Mouse (Mus musculus) forebrain, postnatal 0 days (tissue): Measurements from ENCODE around the gene 4930470P17Rik. TPM values are rescaled to one million over a fixed set of nuclear protein-coding genes. Genes with fewer than 3 reads are reported as not detected.
"Not testable (repeated sequence)": the region's sequence is repeated elsewhere in the genome, so short reads cannot be mapped to it uniquely, and the experiment has no call there.

ENCODE experiments used
- ATAC-seq: fragments of 200-750 bp; cut with Nextera tagmentation; 2 replicates; pipeline ENCODE4 v1.8.0; 2017; ENCODE audit warnings: mild to moderate bottlenecking, moderate library complexity
- DNase-seq: peaks from one replicate; pipeline ENCODE4 v3.0.0-alpha.2; 2015
- H3K27ac ChIP-seq: fragments of 300-500 bp; sonication (generic); 2 replicates; pipeline ENCODE4 v1.5.1; 2014; ENCODE audit warnings: low read depth, mild to moderate bottlenecking, antibody characterized with exemption, low read length, moderate library complexity, mixed read lengths
- H3K27me3 ChIP-seq: fragments of 300-500 bp; sonication (generic); 2 replicates; pipeline ENCODE4 v1.6.1; 2014; ENCODE audit warnings: mild to moderate bottlenecking, low read length, mixed read lengths; ENCODE audit not compliant: insufficient read depth
- H3K36me3 ChIP-seq: fragments of 300-500 bp; sonication (generic); 2 replicates; pipeline ENCODE4 v1.6.1; 2014; ENCODE audit warnings: mild to moderate bottlenecking, moderate library complexity; ENCODE audit not compliant: insufficient read depth
- H3K4me1 ChIP-seq: fragments of 300-500 bp; sonication (generic); 2 replicates; pipeline ENCODE4 v1.6.1; 2014; ENCODE audit warnings: antibody characterized with exemption; ENCODE audit not compliant: insufficient read depth
- H3K4me2 ChIP-seq: fragments of 300-500 bp; sonication (generic); 2 replicates; pipeline ENCODE4 v1.6.1; 2014; ENCODE audit warnings: low read depth, mild to moderate bottlenecking, moderate library complexity
- H3K4me3 ChIP-seq: fragments of 300-500 bp; sonication (generic); 2 replicates; pipeline ENCODE4 v1.5.1; 2014; ENCODE audit warnings: low read depth, low read length, mixed read lengths
- H3K9ac ChIP-seq: fragments of 300-500 bp; sonication (generic); 2 replicates; pipeline ENCODE4 v1.6.1; 2014; ENCODE audit warnings: mild to moderate bottlenecking
- H3K9me3 ChIP-seq: fragments of 300-500 bp; sonication (generic); 2 replicates; pipeline ENCODE4 v1.6.1; 2016; ENCODE audit warnings: low read length
- CTCF ChIP-seq: sonication (generic); IDR thresholded peaks from 2 replicates; pipeline ENCODE4 v1.5.1; 2016; ENCODE audit warnings: antibody characterized with exemption, control low read depth, low read depth
- WGBS: fragments of 180-500 bp; shearing (Covaris S2); extraction: QIAGEN DNeasy Blood & Tissue Kit; methylation state at CpG from one replicate; pipeline ENCODE4 v1.1.7; 2014; 5-methylcytosine and 5-hydroxymethylcytosine counted together
- polyA plus RNA-seq: library from polyadenylated mRNA; unstranded; fragments of >200 nt; fragmentation: Nextera tagmentation; extraction: Ambion mirVana; gene quantifications from 2 replicates; pipeline ENCODE4 v1.2.1, GENCODE M21; 2015
- total RNA-seq: library from RNA; depleted of rRNA; stranded (reverse); fragments of >200 nt; gene quantifications from 2 replicates; pipeline ENCODE4 v1.2.3, GENCODE M21; 2014

Gene 4930470P17Rik
- total and polyA plus RNA-seq, 2 experiments from 2014 or later: 0.11 TPM; not detected in 1

- no peak for TF ChIP-seq CTCF
- Histone ChIP-seq H3K4me1 (no peaks in the 10 kb centered on the region), H3K36me3 (no peaks in the 10 kb centered on the region), H3K9me3 (no peaks in the 10 kb centered on the region), H3K4me3 (no peak overlapping the region), H3K27ac (peak overlapping the region; percentile 50; the same call in 1 of the 2 replicates), H3K4me2 (peak overlapping the region; percentile 18), H3K9ac (no peak overlapping the region), H3K27me3 (no peaks in the 10 kb centered on the region)
- WGBS: 33% methylated on average over 12 of the region's 12 CpGs
- DNase-seq (peak; percentile 64), ATAC-seq (peak; percentile 75)
Observed at GRCm38 (mm10) chr2:170618862-170619492, 17.2 kb upstream of the 4930470P17Rik start.

- ATAC-seq, H3K4me1 ChIP-seq, H3K9ac ChIP-seq, H3K4me3 ChIP-seq, H3K4me2 ChIP-seq, H3K9me3 ChIP-seq, H3K27me3 ChIP-seq, H3K27ac ChIP-seq, DNase-seq, H3K36me3 ChIP-seq: not testable (repeated sequence)
- WGBS: 82% methylated on average over 5 of the region's 5 CpGs
- TF ChIP-seq CTCF: 0 out of 2 replicates have a peak, but pooled peaks have one; percentile 22
Observed at GRCm38 (mm10) chr2:170611794-170612193, 10.0 kb upstream of the 4930470P17Rik start.

GRCm38 (mm10) chr2:170601171-170601570, 646 bp downstream of the 4930470P17Rik start:
- no peaks in the 10 kb centered on the region for H3K4me1 ChIP-seq
- H3K27ac ChIP-seq: no peak overlapping the region
- no peaks in the 10 kb centered on the region for H3K36me3 ChIP-seq
- no peak overlapping the region for H3K4me3 ChIP-seq
- TF ChIP-seq CTCF: no peak
- WGBS: 85% methylated on average over 5 of the region's 5 CpGs
- H3K27me3 ChIP-seq: no peaks in the 10 kb centered on the region
- no peak for ATAC-seq
- H3K9me3 ChIP-seq: no peaks in the 10 kb centered on the region
- no peak overlapping the region for H3K9ac ChIP-seq
- H3K4me2 ChIP-seq: no peak overlapping the region
- DNase-seq: no peak

GRCm38 (mm10) chr2:170597586-170597985, 4.2 kb downstream of the 4930470P17Rik start:
- Histone ChIP-seq H3K4me1 (no peaks in the 10 kb centered on the region), H3K27ac (no peak overlapping the region), H3K36me3 (no peaks in the 10 kb centered on the region), H3K9me3 (no peaks in the 10 kb centered on the region), H3K9ac (no peak overlapping the region), H3K27me3 (no peaks in the 10 kb centered on the region), H3K4me3 (no peak overlapping the region), H3K4me2 (no peak overlapping the region)
- ATAC-seq: no peak
- peak; percentile 54 for TF ChIP-seq CTCF
- WGBS: 14% methylated on average over 2 of the region's 2 CpGs
- no peak for DNase-seq

GRCm38 (mm10) chr2:170596726-170597125, 5.1 kb downstream of the 4930470P17Rik start:
- no peak overlapping the region for H3K4me2 ChIP-seq
- no peaks in the 10 kb centered on the region for H3K36me3 ChIP-seq
- no peak for ATAC-seq
- WGBS: 0% methylated on average over 1 of the region's 1 CpGs
- H3K27me3 ChIP-seq: no peaks in the 10 kb centered on the region
- H3K9ac ChIP-seq: no peak overlapping the region
- H3K4me3 ChIP-seq: no peak overlapping the region
- no peak overlapping the region for H3K27ac ChIP-seq
- peak; percentile 73 for TF ChIP-seq CTCF
- H3K9me3 ChIP-seq: no peaks in the 10 kb centered on the region
- no peaks in the 10 kb centered on the region for H3K4me1 ChIP-seq
- peak; percentile 76 for DNase-seq

- Histone ChIP-seq H3K4me2 (no peak overlapping the region), H3K9me3 (no peaks in the 10 kb centered on the region), H3K9ac (no peak overlapping the region), H3K4me1 (no peaks in the 10 kb centered on the region; the same call in 1 of the 2 replicates), H3K27ac (no peak overlapping the region), H3K36me3 (no peaks in the 10 kb centered on the region), H3K27me3 (no peaks in the 10 kb centered on the region), H3K4me3 (no peak overlapping the region)
- DNase-seq: no peak
- no peak for TF ChIP-seq CTCF
- 81% methylated on average over 6 of the region's 6 CpGs for WGBS
- no peak for ATAC-seq
Observed at GRCm38 (mm10) chr2:170592161-170592560, 9.7 kb downstream of the 4930470P17Rik start.

GRCm38 (mm10) chr2:170588369-170588900, 13.4 kb downstream of the 4930470P17Rik start:
- TF ChIP-seq CTCF: no peak
- Histone ChIP-seq H3K4me3 (no peak overlapping the region), H3K27me3 (no peaks in the 10 kb centered on the region), H3K36me3 (no peaks in the 10 kb centered on the region), H3K27ac (no peak overlapping the region), H3K9me3 (no peaks in the 10 kb centered on the region), H3K4me1 (peaks cover 2% of the 10 kb centered on the region; the same call in 1 of the 2 replicates), H3K9ac (no peak overlapping the region), H3K4me2 (no peak overlapping the region)
- ATAC-seq (no peak), DNase-seq (no peak)
- WGBS: 58% methylated on average over 9 of the region's 9 CpGs
